Mouse (Mus musculus) stomach, postnatal 0 days (tissue): ENCODE data around the gene Slc35g2.

Experiments used
- CTCF ChIP-seq: IDR thresholded peaks from 2 replicates; pipeline ENCODE4 v1.5.1; 2016; ENCODE audit warnings: antibody characterized with exemption, low read depth, mild to moderate bottlenecking, moderate library complexity
- EP300 ChIP-seq: optimal IDR thresholded peaks from 2 replicates; pipeline ENCODE3; 2016; ENCODE audit warnings: antibody characterized with exemption

DNA sequence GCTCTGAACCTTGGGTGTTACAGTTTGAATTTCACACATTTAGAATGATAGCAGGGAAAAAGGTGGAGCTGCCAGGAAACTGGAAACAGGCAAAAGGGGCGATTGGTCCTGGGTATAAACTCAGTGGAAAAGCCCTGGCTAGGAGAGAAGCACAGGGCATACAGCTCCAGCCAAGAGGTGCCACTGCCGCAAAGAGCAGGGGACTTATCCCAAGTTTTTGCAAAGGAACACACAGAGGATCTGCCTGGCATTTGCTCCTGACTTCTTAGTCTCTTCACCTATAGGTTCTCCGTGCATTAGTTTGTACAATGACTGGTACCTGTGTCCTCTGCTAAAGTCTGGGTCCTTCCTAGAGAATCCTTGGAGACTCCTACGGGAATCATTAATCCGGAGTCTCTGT lies 32.3 kb upstream of the Slc35g2 start:
- TF ChIP-seq EP300 (no peak), CTCF (no peak)
